Mouse (Mus musculus) gastrocnemius, postnatal 14 days (tissue): ENCODE data around the gene Nab2. TPM values are rescaled to one million over a fixed set of nuclear protein-coding genes. Genes with fewer than 3 reads are reported as not detected.

Experiments used
- DNase-seq: peaks from one replicate; pipeline ENCODE4 v3.0.0; 2021; ENCODE audit warnings: mixed read lengths
- intact Hi-C: fragments of 180-260 bp; cut with DNase I; formaldehyde crosslinking; loops from one replicate; pipeline ENCODE4 v1.15.1; 2025; ENCODE audit warnings: low total_unique reads
- total RNA-seq, 2 experiments: library from RNA; stranded (reverse); gene quantifications; 2 replicates each; pipeline ENCODE4 v1.2.3; 2021

Nab2 gene
- total RNA-seq, 2 experiments from 2014 or later: 4.9 to 5.5 TPM

GRCm38 (mm10) chr10:127621191-127622056 is 46.9 kb downstream of the Nab2 start:
- DNase-seq: peak; percentile 92
- intact Hi-C loops: loop anchor here (2.0 kb wide), 1 partner anchor 47 kb away; no protein-coding TSS in a partner anchor

GRCm38 (mm10) chr10:127620406-127621190 is 47.8 kb downstream of the Nab2 start, which contains the start of gene Lrp1:
Gene Lrp1 (minus strand): TSS chr10:127621148.
- DNase-seq: peak; percentile 54
- intact Hi-C loops: no loop called here

DNA sequence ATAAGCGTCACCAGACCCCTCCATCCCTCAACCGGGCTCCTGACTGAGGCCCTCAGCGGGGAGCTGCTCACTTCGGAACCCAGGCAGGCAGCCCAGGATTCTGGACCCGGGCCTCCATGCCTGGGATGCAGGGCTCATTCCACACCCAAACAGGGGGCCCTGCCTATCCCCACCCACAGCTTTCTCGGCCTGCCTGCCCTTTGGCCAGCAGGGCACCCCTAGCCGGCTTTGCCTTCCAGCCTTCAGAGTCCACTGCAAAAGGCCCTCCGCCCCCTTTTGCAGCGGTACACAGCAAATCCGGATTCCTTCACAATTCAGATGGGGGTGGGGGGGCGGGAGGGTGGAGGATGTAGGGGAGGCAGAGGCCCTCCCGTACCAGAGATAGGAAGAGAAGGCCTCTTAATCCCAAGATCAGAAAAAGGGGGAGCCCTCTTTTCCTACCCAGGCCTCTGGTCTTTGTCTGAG is 48.4 kb downstream of the Nab2 start:
- intact Hi-C loops: no loop called here
- peak; percentile 41 for DNase-seq

DNA sequence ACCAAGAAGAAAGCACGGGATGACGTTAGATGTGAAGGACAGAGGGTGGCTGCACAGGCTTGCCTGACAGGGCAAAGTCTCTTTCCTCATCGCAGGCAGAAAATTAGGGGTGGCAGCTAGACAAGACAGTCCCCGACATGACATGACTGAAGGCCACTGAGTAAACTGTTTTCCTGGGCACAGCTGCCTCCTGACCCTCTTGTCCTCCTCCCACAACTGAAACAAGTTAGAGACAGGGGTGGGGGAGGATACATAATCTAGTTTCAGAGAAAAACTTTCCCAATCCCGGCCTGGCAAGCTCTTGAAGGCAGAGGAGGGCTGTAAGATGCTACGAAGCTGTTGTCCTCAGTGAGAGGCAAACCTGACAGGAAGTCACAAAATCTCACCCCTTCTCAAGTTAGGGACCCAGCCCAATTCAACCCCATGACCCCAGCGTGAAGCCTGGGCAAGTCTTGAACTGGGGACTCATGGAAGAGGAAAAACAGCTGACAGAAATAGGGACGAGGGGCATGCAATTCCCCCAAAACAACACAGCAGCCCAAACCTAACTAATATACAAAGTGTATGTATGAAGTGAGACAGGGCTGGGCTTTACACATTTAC is 49.1 kb downstream of the Nab2 start:
- DNase-seq: no peak
- intact Hi-C loops: no loop called here

GRCm38 (mm10) chr10:127618173-127618572 is 50.2 kb downstream of the Nab2 start:
- DNase-seq: peak; percentile 34
- intact Hi-C loops: no loop called here

DNA sequence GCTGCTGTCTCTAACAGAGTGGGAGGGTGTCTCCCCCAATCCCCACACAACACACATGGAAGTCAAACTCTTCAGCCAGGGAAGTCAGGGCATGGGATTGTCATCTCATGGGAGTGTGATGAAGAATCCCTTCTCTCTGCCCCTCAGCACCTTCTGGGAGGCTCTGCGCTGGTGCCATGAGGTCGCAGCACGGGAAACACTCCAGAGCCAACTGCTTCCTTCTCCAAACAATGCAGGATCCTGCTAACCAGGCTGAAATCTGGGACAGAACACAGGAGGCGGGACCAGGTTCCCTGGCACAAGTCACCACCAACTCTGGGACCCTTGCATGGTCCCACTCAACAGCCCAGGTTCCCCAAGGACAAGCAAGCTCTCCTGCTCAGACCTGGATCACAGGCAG is 51.1 kb downstream of the Nab2 start:
- no peak for DNase-seq
- intact Hi-C loops: no loop called here

GRCm38 (mm10) chr10:127616261-127616679 is 52.1 kb downstream of the Nab2 start:
- no peak for DNase-seq
- intact Hi-C loops: no loop called here

DNA sequence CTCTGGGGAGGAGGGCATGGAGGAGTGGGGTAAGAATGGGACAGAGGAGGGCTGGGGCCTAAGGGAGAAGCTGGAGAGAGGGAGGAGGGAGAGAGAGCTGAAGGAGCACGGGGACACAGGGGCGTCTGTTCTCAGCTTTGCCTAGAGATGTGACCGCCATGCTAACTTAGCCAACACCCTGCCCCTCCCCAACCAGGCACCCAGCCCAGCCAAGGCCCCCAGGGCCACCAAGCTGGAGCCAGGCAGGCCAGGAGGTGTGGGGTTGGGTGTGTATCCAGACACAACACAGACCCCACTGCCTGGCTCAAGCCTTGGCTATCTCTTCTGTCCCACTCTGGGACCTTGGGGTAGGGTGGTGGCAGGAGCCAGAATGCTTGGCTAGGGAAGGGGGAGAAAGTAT is 52.8 kb downstream of the Nab2 start:
- intact Hi-C loops: no loop called here
- peak; percentile 74 for DNase-seq

- intact Hi-C loops: no loop called here
- DNase-seq: no peak
Measured at GRCm38 (mm10) chr10:127615034-127615374, 53.4 kb downstream of the Nab2 start.

GRCm38 (mm10) chr10:127614236-127615033 is 53.9 kb downstream of the Nab2 start:
- DNase-seq: peak; percentile 54

GRCm38 (mm10) chr10:127612079-127612775 is 56.1 kb downstream of the Nab2 start:
- DNase-seq: no peak
- intact Hi-C loops: no loop called here

More at GRCm38 (mm10) chr10:127614236-127615033, 53.9 kb downstream of the Nab2 start:
- intact Hi-C loops: no loop called here

Other genes with a start within 250 kb of the Nab2 start
- gene Stac3, start 166.9 kb downstream of the Nab2 start, total RNA-seq: 100 to 1,000 TPM; 315 to 336 TPM
- 10 to 100 TPM; 23.3 to 25.3 TPM for gene Ndufa4l2, start 153.6 kb downstream of the Nab2 start, total RNA-seq
- 10 to 100 TPM; 29.4 to 33.1 TPM for gene Shmt2, start 146.1 kb downstream of the Nab2 start, total RNA-seq
- 1 to 10 TPM; 1.3 to 1.5 TPM for gene Nxph4, start 134.0 kb downstream of the Nab2 start, total RNA-seq
- gene Lrp1, start 47.4 kb downstream of the Nab2 start, total RNA-seq: 100 to 1,000 TPM in 1 of 2 experiments, 10 to 100 TPM in 1; 73.8 to 101 TPM
- 10 to 100 TPM; 16.1 to 16.6 TPM for gene Stat6, start 25.6 kb downstream of the Nab2 start, total RNA-seq
- gene Nemp1, start 1.7 kb downstream of the Nab2 start, total RNA-seq: 1 to 10 TPM; 2.3 to 2.7 TPM
- gene Myo1a, start 36.6 kb upstream of the Nab2 start, total RNA-seq: under 1 TPM; 0.18 to 0.53 TPM
- gene Tac2, start 55.9 kb upstream of the Nab2 start, total RNA-seq: not detected
- 1 to 10 TPM; 4.7 to 4.9 TPM for gene Zbtb39, start 71.0 kb upstream of the Nab2 start, total RNA-seq
- under 1 TPM; 0.47 to 0.80 TPM for gene Gpr182, start 83.2 kb upstream of the Nab2 start, total RNA-seq
- under 1 TPM in 1 of 2 experiments, not detected in 1; 0.16 TPM for gene Rdh1, start 91.2 kb upstream of the Nab2 start, total RNA-seq
- gene Rdh16f1, start 91.2 kb upstream of the Nab2 start, total RNA-seq: under 1 TPM; 0.24 to 0.51 TPM
- gene Rdh9, start 107.8 kb upstream of the Nab2 start, total RNA-seq: under 1 TPM in 1 of 2 experiments, not detected in 1; 0.24 TPM
- not detected for gene Rdh16, start 132.6 kb upstream of the Nab2 start, total RNA-seq
- gene Rdh19, start 181.4 kb upstream of the Nab2 start, total RNA-seq: not detected
- not detected for gene Rdh16f2, start 197.9 kb upstream of the Nab2 start, total RNA-seq
- gene Rdh7, start 220.2 kb upstream of the Nab2 start, total RNA-seq: not detected
- not detected for gene Sdr9c7, start 229.9 kb upstream of the Nab2 start, total RNA-seq